Mouse (Mus musculus) midbrain, embryonic 15.5 days (tissue): ENCODE measurements at regions not wholly inside any gene's neighbourhood (a gene's known extent, or its start where the extent isn't known, plus 50 kb on each side); places are given as distances from the start of the nearest gene placed in this dataset.

Experiments used
- ATAC-seq: fragments of 200-750 bp; cut with Nextera tagmentation; replicated peaks from 2 replicates; pipeline ENCODE4 v1.8.0; 2017; ENCODE audit warnings: moderate TSS enrichment
- H3K27ac ChIP-seq: fragments of 300-500 bp; sonication (generic); 2 replicates; pipeline ENCODE4 v1.5.1; 2015; ENCODE audit warnings: mild to moderate bottlenecking, inconsistent platforms
- H3K27me3 ChIP-seq: fragments of 300-500 bp; sonication (generic); replicated peaks from 2 replicates; pipeline ENCODE4 v1.6.1; 2015; ENCODE audit warnings: inconsistent platforms
- H3K36me3 ChIP-seq: fragments of 300-500 bp; sonication (generic); replicated peaks from 2 replicates; pipeline ENCODE4 v1.6.1; 2015; ENCODE audit warnings: inconsistent platforms
- H3K4me1 ChIP-seq: fragments of 300-500 bp; sonication (generic); 2 replicates; pipeline ENCODE4 v1.6.1; 2015; ENCODE audit warnings: inconsistent platforms
- H3K4me2 ChIP-seq: fragments of 300-500 bp; sonication (generic); 2 replicates; pipeline ENCODE4 v1.6.1; 2015; ENCODE audit warnings: inconsistent platforms, mild to moderate bottlenecking, moderate library complexity
- H3K4me3 ChIP-seq: fragments of 300-500 bp; sonication (generic); 2 replicates; pipeline ENCODE4 v1.5.1; 2015; ENCODE audit warnings: mild to moderate bottlenecking, inconsistent platforms
- H3K9ac ChIP-seq: fragments of 300-500 bp; sonication (generic); 2 replicates; pipeline ENCODE4 v1.6.1; 2015; ENCODE audit warnings: mild to moderate bottlenecking, inconsistent platforms
- H3K9me3 ChIP-seq: fragments of 300-500 bp; sonication (generic); 2 replicates; pipeline ENCODE4 v1.6.1; 2016; ENCODE audit warnings: inconsistent platforms
- WGBS: fragments of 180-500 bp; shearing (Covaris S2); methylation state at CpG from one replicate; pipeline ENCODE4 v1.1.7; 2015; ENCODE audit warnings: mixed read lengths; 5-methylcytosine and 5-hydroxymethylcytosine counted together

- Histone ChIP-seq H3K9me3 (no peaks in the 10 kb centered on the region), H3K4me2 (no peak overlapping the region), H3K27ac (no peak overlapping the region), H3K4me1 (peaks cover 2% of the 10 kb centered on the region; the same call in 1 of the 2 replicates), H3K4me3 (no peak overlapping the region), H3K36me3 (no peaks in the 10 kb centered on the region), H3K9ac (no peak overlapping the region), H3K27me3 (no peaks in the 10 kb centered on the region)
- ATAC-seq: no peak
- WGBS: 62% methylated on average over 19 of the region's 19 CpGs
Observed at GRCm38 (mm10) chr16:95198795-95199563, 58.4 kb upstream of the Kcnj15 start.

GRCm38 (mm10) chr16:95202126-95202883 lies 55.1 kb upstream of the Kcnj15 start:
- no peak for ATAC-seq
- Histone ChIP-seq H3K36me3 (no peaks in the 10 kb centered on the region), H3K4me2 (no peak overlapping the region), H3K9ac (no peak overlapping the region), H3K27me3 (no peaks in the 10 kb centered on the region), H3K4me1 (peaks cover 2% of the 10 kb centered on the region; the same call in 1 of the 2 replicates), H3K27ac (no peak overlapping the region), H3K9me3 (no peaks in the 10 kb centered on the region), H3K4me3 (no peak overlapping the region)
- WGBS: 77% methylated on average over 7 of the region's 7 CpGs

GRCm38 (mm10) chr16:95203026-95203425 lies 54.3 kb upstream of the Kcnj15 start:
- no peak overlapping the region for H3K9ac ChIP-seq
- no peak overlapping the region for H3K27ac ChIP-seq
- H3K4me1 ChIP-seq: peaks cover 2% of the 10 kb centered on the region; the same call in 1 of the 2 replicates
- no peaks in the 10 kb centered on the region for H3K36me3 ChIP-seq
- H3K4me3 ChIP-seq: no peak overlapping the region
- no peaks in the 10 kb centered on the region for H3K27me3 ChIP-seq
- H3K4me2 ChIP-seq: no peak overlapping the region
- 81% methylated on average over 3 of the region's 3 CpGs for WGBS
- H3K9me3 ChIP-seq: no peaks in the 10 kb centered on the region
- no peak for ATAC-seq

GRCm38 (mm10) chr16:95203790-95204189 lies 53.6 kb upstream of the Kcnj15 start:
- ATAC-seq: no peak
- no peak overlapping the region for H3K4me2 ChIP-seq
- H3K36me3 ChIP-seq: no peaks in the 10 kb centered on the region
- H3K27me3 ChIP-seq: no peaks in the 10 kb centered on the region
- H3K9me3 ChIP-seq: no peaks in the 10 kb centered on the region
- no peak overlapping the region for H3K9ac ChIP-seq
- H3K4me1 ChIP-seq: peaks cover 2% of the 10 kb centered on the region; the same call in 1 of the 2 replicates
- H3K27ac ChIP-seq: no peak overlapping the region
- 85% methylated on average over 3 of the region's 3 CpGs for WGBS
- no peak overlapping the region for H3K4me3 ChIP-seq

- H3K9ac ChIP-seq: no peak overlapping the region
- H3K4me2 ChIP-seq: no peak overlapping the region
- no peaks in the 10 kb centered on the region for H3K4me1 ChIP-seq
- no peaks in the 10 kb centered on the region for H3K36me3 ChIP-seq
- no peak overlapping the region for H3K27ac ChIP-seq
- H3K27me3 ChIP-seq: no peaks in the 10 kb centered on the region
- no peaks in the 10 kb centered on the region for H3K9me3 ChIP-seq
- no peak for ATAC-seq
- WGBS: 93% methylated on average over 6 of the region's 6 CpGs
- no peak overlapping the region for H3K4me3 ChIP-seq
Observed at GRCm38 (mm10) chr16:95204507-95204906, 52.9 kb upstream of the Kcnj15 start.

- Histone ChIP-seq H3K9ac (no peak overlapping the region), H3K9me3 (no peaks in the 10 kb centered on the region), H3K4me1 (no peaks in the 10 kb centered on the region), H3K36me3 (no peaks in the 10 kb centered on the region), H3K4me3 (no peak overlapping the region), H3K27me3 (no peaks in the 10 kb centered on the region), H3K27ac (no peak overlapping the region), H3K4me2 (no peak overlapping the region)
- 86% methylated on average over 5 of the region's 5 CpGs for WGBS
- ATAC-seq: no peak
Observed at GRCm38 (mm10) chr16:95206445-95206844, 50.9 kb upstream of the Kcnj15 start.

- 77% methylated on average over 6 of the region's 6 CpGs for WGBS
Observed at GRCm38 (mm10) chr16:95207547-95207946, 49.8 kb upstream of the Kcnj15 start.

More at GRCm38 (mm10) chr16:95207547-95207946, 49.8 kb upstream of the Kcnj15 start:
- no peak for ATAC-seq
- no peak overlapping the region for H3K9ac ChIP-seq
- H3K27ac ChIP-seq: no peak overlapping the region
- no peaks in the 10 kb centered on the region for H3K27me3 ChIP-seq
- H3K36me3 ChIP-seq: no peaks in the 10 kb centered on the region
- no peaks in the 10 kb centered on the region for H3K9me3 ChIP-seq
- H3K4me3 ChIP-seq: no peak overlapping the region
- H3K4me1 ChIP-seq: no peaks in the 10 kb centered on the region
- H3K4me2 ChIP-seq: no peak overlapping the region
